Mouse (Mus musculus): ENCODE measurements at regions not wholly inside any gene's neighbourhood (a gene's known extent, or its start where the extent isn't known, plus 50 kb on each side); places are given as distances from the start of the nearest gene placed in this dataset.

GRCm38 (mm10) chr4:125358356-125358755 is 132.1 kb upstream of the Grik3 start:
- no peak overlapping the region for H3K9ac ChIP-seq (ENCODE audit: low read length)
- ATAC-seq (replicated peaks; ENCODE audit: extremely low read depth, insufficient read depth, low FRiP score): no peak
- 65% methylated on average over 2 of the region's 2 CpGs for WGBS
- no peak overlapping the region for H3K4me2 ChIP-seq (ENCODE audit: low read depth, low read length)
- H3K4me1 ChIP-seq (ENCODE audit: control insufficient read depth, insufficient read depth, low read length): no peaks in the 10 kb centered on the region
- H3K27ac ChIP-seq (ENCODE audit: low read length): no peak overlapping the region
- H3K4me3 ChIP-seq (ENCODE audit: low read length): no peak overlapping the region
- no peaks in the 10 kb centered on the region for H3K36me3 ChIP-seq (ENCODE audit: control insufficient read depth, insufficient read depth)
- no peaks in the 10 kb centered on the region for H3K9me3 ChIP-seq (replicated peaks; ENCODE audit: control insufficient read depth, low read length)
- peaks cover 3% of the 10 kb centered on the region; the same call in 1 of the 2 replicates for H3K27me3 ChIP-seq (ENCODE audit: control insufficient read depth, insufficient read depth, low read length)

GRCm38 (mm10) chr4:125356441-125356840 is 134.1 kb upstream of the Grik3 start:
- no peak for ATAC-seq (replicated peaks; ENCODE audit: extremely low read depth, insufficient read depth, low FRiP score)

GRCm38 (mm10) chr4:125354742-125355141 is 135.8 kb upstream of the Grik3 start:
- Histone ChIP-seq H3K27ac (ENCODE audit: low read length) (no peak overlapping the region), H3K9me3 (replicated peaks; ENCODE audit: control insufficient read depth, low read length) (no peaks in the 10 kb centered on the region), H3K4me1 (ENCODE audit: control insufficient read depth, insufficient read depth, low read length) (no peaks in the 10 kb centered on the region), H3K27me3 (ENCODE audit: control insufficient read depth, insufficient read depth, low read length) (peaks cover 3% of the 10 kb centered on the region; the same call in 1 of the 2 replicates), H3K4me2 (ENCODE audit: low read depth, low read length) (no peak overlapping the region), H3K36me3 (ENCODE audit: control insufficient read depth, insufficient read depth) (no peaks in the 10 kb centered on the region), H3K4me3 (ENCODE audit: low read length) (no peak overlapping the region), H3K9ac (ENCODE audit: low read length) (no peak overlapping the region)
- 54% methylated on average over 3 of the region's 3 CpGs for WGBS
- ATAC-seq (replicated peaks; ENCODE audit: extremely low read depth, insufficient read depth, low FRiP score): no peak

More at GRCm38 (mm10) chr4:125356441-125356840, 134.1 kb upstream of the Grik3 start:
- H3K4me1 ChIP-seq (ENCODE audit: control insufficient read depth, insufficient read depth, low read length): no peaks in the 10 kb centered on the region
- H3K36me3 ChIP-seq (ENCODE audit: control insufficient read depth, insufficient read depth): no peaks in the 10 kb centered on the region
- H3K27ac ChIP-seq (ENCODE audit: low read length): no peak overlapping the region
- WGBS: 21% methylated on average over 8 of the region's 8 CpGs
- H3K4me2 ChIP-seq (ENCODE audit: low read depth, low read length): no peak overlapping the region
- H3K9ac ChIP-seq (ENCODE audit: low read length): no peak overlapping the region
- H3K9me3 ChIP-seq (replicated peaks; ENCODE audit: control insufficient read depth, low read length): no peaks in the 10 kb centered on the region
- H3K27me3 ChIP-seq (ENCODE audit: control insufficient read depth, insufficient read depth, low read length): peaks cover 3% of the 10 kb centered on the region; the same call in 1 of the 2 replicates
- no peak overlapping the region for H3K4me3 ChIP-seq (ENCODE audit: low read length)

- 54% methylated on average over 1 of the region's 1 CpGs for WGBS
- Histone ChIP-seq H3K9ac (ENCODE audit: low read length) (no peak overlapping the region), H3K4me3 (ENCODE audit: low read length) (no peak overlapping the region), H3K4me1 (ENCODE audit: control insufficient read depth, insufficient read depth, low read length) (no peaks in the 10 kb centered on the region), H3K36me3 (ENCODE audit: control insufficient read depth, insufficient read depth) (no peaks in the 10 kb centered on the region), H3K9me3 (replicated peaks; ENCODE audit: control insufficient read depth, low read length) (no peaks in the 10 kb centered on the region), H3K27ac (ENCODE audit: low read length) (no peak overlapping the region), H3K4me2 (ENCODE audit: low read depth, low read length) (no peak overlapping the region), H3K27me3 (ENCODE audit: control insufficient read depth, insufficient read depth, low read length) (no peaks in the 10 kb centered on the region)
- ATAC-seq (replicated peaks; ENCODE audit: extremely low read depth, insufficient read depth, low FRiP score): no peak
These were observed 140.4 kb upstream of the Grik3 start for GRCm38 (mm10) chr4:125350056-125350455.

- no peak for ATAC-seq (replicated peaks; ENCODE audit: extremely low read depth, insufficient read depth, low FRiP score)
These were observed 151.4 kb upstream of the Grik3 start for GRCm38 (mm10) chr4:125339056-125339455.

DNA sequence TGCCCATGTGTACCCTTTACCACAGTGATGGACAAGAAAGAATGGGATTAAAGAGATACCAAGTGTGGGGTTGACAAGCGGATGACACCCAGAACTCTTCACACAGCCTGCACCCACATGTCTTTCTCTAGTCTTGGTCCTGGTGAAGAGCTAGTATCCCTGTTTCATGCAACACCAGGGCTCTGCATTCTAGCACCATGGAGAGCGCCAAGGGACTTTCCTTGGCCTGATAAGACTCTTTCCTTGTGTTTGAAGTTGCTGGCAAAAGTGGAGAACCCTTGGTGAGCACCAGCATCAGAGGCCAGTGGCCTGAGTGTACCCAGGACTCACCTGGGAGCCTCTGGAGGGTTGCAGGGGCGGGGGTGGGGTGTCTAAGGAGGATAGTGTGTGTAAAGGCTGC is 161.7 kb upstream of the Grik3 start:
- no peaks in the 10 kb centered on the region for H3K9me3 ChIP-seq (replicated peaks; ENCODE audit: control insufficient read depth, low read length)
- 27% methylated on average over 3 of the region's 3 CpGs for WGBS
- H3K27ac ChIP-seq (ENCODE audit: low read length): no peak overlapping the region
- H3K9ac ChIP-seq (ENCODE audit: low read length): no peak overlapping the region
- no peak for ATAC-seq (replicated peaks; ENCODE audit: extremely low read depth, insufficient read depth, low FRiP score)
- no peaks in the 10 kb centered on the region for H3K36me3 ChIP-seq (ENCODE audit: control insufficient read depth, insufficient read depth)
- H3K4me3 ChIP-seq (ENCODE audit: low read length): no peak overlapping the region
- no peak overlapping the region for H3K4me2 ChIP-seq (ENCODE audit: low read depth, low read length)
- H3K27me3 ChIP-seq (ENCODE audit: control insufficient read depth, insufficient read depth, low read length): no peaks in the 10 kb centered on the region
- H3K4me1 ChIP-seq (ENCODE audit: control insufficient read depth, insufficient read depth, low read length): no peaks in the 10 kb centered on the region

More at GRCm38 (mm10) chr4:125339056-125339455, 151.4 kb upstream of the Grik3 start:
- WGBS: 62% methylated on average over 2 of the region's 2 CpGs
- no peak overlapping the region for H3K27ac ChIP-seq (ENCODE audit: low read length)
- H3K4me1 ChIP-seq (ENCODE audit: control insufficient read depth, insufficient read depth, low read length): no peaks in the 10 kb centered on the region
- H3K9ac ChIP-seq (ENCODE audit: low read length): no peak overlapping the region
- H3K9me3 ChIP-seq (replicated peaks; ENCODE audit: control insufficient read depth, low read length): no peaks in the 10 kb centered on the region
- H3K36me3 ChIP-seq (ENCODE audit: control insufficient read depth, insufficient read depth): no peaks in the 10 kb centered on the region
- no peaks in the 10 kb centered on the region for H3K27me3 ChIP-seq (ENCODE audit: control insufficient read depth, insufficient read depth, low read length)
- no peak overlapping the region for H3K4me2 ChIP-seq (ENCODE audit: low read depth, low read length)
- H3K4me3 ChIP-seq (ENCODE audit: low read length): no peak overlapping the region

GRCm38 (mm10) chr4:125324495-125324894 is 166.0 kb upstream of the Grik3 start:
- ATAC-seq (replicated peaks; ENCODE audit: extremely low read depth, insufficient read depth, low FRiP score): no peak
- Histone ChIP-seq H3K4me2 (ENCODE audit: low read depth, low read length) (no peak overlapping the region), H3K36me3 (ENCODE audit: control insufficient read depth, insufficient read depth) (no peaks in the 10 kb centered on the region), H3K27me3 (ENCODE audit: control insufficient read depth, insufficient read depth, low read length) (no peaks in the 10 kb centered on the region), H3K9me3 (replicated peaks; ENCODE audit: control insufficient read depth, low read length) (no peaks in the 10 kb centered on the region), H3K9ac (ENCODE audit: low read length) (no peak overlapping the region), H3K4me1 (ENCODE audit: control insufficient read depth, insufficient read depth, low read length) (no peaks in the 10 kb centered on the region), H3K27ac (ENCODE audit: low read length) (no peak overlapping the region), H3K4me3 (ENCODE audit: low read length) (no peak overlapping the region)
- WGBS: 56% methylated on average over 3 of the region's 3 CpGs

GRCm38 (mm10) chr4:125319343-125319742 is 171.2 kb upstream of the Grik3 start:
- H3K36me3 ChIP-seq (ENCODE audit: control insufficient read depth, insufficient read depth): no peaks in the 10 kb centered on the region
- no peaks in the 10 kb centered on the region for H3K4me1 ChIP-seq (ENCODE audit: control insufficient read depth, insufficient read depth, low read length)
- no peak overlapping the region for H3K9ac ChIP-seq (ENCODE audit: low read length)
- no peak overlapping the region for H3K27ac ChIP-seq (ENCODE audit: low read length)
- WGBS: 54% methylated on average over 5 of the region's 5 CpGs
- H3K9me3 ChIP-seq (replicated peaks; ENCODE audit: control insufficient read depth, low read length): no peaks in the 10 kb centered on the region
- H3K4me2 ChIP-seq (ENCODE audit: low read depth, low read length): no peak overlapping the region
- no peak for ATAC-seq (replicated peaks; ENCODE audit: extremely low read depth, insufficient read depth, low FRiP score)
- H3K4me3 ChIP-seq (ENCODE audit: low read length): no peak overlapping the region
- peaks cover 9% of the 10 kb centered on the region; the same call in 1 of the 2 replicates for H3K27me3 ChIP-seq (ENCODE audit: control insufficient read depth, insufficient read depth, low read length)

DNA sequence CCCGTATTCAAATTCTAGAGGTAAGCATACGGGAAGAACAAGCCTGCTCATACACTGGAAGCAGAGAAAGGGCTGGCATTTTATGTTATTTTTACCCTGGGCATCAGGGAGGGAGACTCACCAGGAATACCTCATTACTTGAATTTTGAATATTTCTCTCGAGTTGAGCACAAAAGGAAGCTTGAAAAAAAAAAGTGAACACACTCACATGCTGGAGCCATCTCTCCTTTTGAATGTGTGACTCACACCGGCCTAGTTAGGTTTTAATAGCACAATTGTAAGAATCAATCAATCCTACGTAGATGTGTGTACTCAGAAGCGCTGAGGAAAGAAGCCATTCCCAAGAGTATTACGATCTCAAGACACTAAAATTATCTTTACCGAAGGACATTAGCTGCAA is 172.2 kb upstream of the Grik3 start:
- H3K36me3 ChIP-seq (ENCODE audit: control insufficient read depth, insufficient read depth): no peaks in the 10 kb centered on the region
- WGBS: 45% methylated on average over 8 of the region's 8 CpGs
- no peak overlapping the region for H3K4me2 ChIP-seq (ENCODE audit: low read depth, low read length)
- ATAC-seq (replicated peaks; ENCODE audit: extremely low read depth, insufficient read depth, low FRiP score): no peak
- no peak overlapping the region for H3K4me3 ChIP-seq (ENCODE audit: low read length)
- no peaks in the 10 kb centered on the region for H3K9me3 ChIP-seq (replicated peaks; ENCODE audit: control insufficient read depth, low read length)
- H3K9ac ChIP-seq (ENCODE audit: low read length): no peak overlapping the region
- H3K4me1 ChIP-seq (ENCODE audit: control insufficient read depth, insufficient read depth, low read length): no peaks in the 10 kb centered on the region
- no peak overlapping the region for H3K27ac ChIP-seq (ENCODE audit: low read length)
- H3K27me3 ChIP-seq (ENCODE audit: control insufficient read depth, insufficient read depth, low read length): peaks cover 9% of the 10 kb centered on the region; the same call in 1 of the 2 replicates
